Mouse (Mus musculus) large intestine, adult 2 months (tissue): Measurements from ENCODE around the gene Stk38. TPM values are rescaled to one million over a fixed set of nuclear protein-coding genes. Genes with fewer than 3 reads are reported as not detected.

Experiments
- DNase-seq: peaks from one replicate; pipeline ENCODE4 v3.0.0-alpha.2; 2012; ENCODE audit warnings: low read depth, low spot score
- WGBS: fragments of 180-500 bp; shearing (Covaris S2); methylation state at CpG from one replicate; pipeline ENCODE4 v1.1.7; 2018; 5-methylcytosine and 5-hydroxymethylcytosine counted together
- polyA plus RNA-seq: library from polyadenylated mRNA; depleted of rRNA; stranded (reverse); fragments of >200 nt; gene quantifications from 2 replicates; pipeline ENCODE4 v1.2.3, GENCODE M21; 2012; rRNA removed

The Stk38 gene
- polyA plus RNA-seq, 1 experiment = 64.2 TPM

GRCm38 (mm10) chr17:28932274-28932673 is 75.5 kb downstream of the Stk38 start:
- no peak for DNase-seq
- 78% methylated on average over 4 of the region's 4 CpGs for WGBS

GRCm38 (mm10) chr17:28931436-28932211 is 76.2 kb downstream of the Stk38 start:
- no peak for DNase-seq
- 77% methylated on average over 18 of the region's 18 CpGs for WGBS

GRCm38 (mm10) chr17:28930392-28931074 is 77.3 kb downstream of the Stk38 start:
- DNase-seq = peak; percentile 84
- 5% methylated on average over 14 of the region's 14 CpGs for WGBS

- 49% methylated on average over 4 of the region's 4 CpGs for WGBS
- DNase-seq = no peak
Observed at GRCm38 (mm10) chr17:28929369-28929768, 78.4 kb downstream of the Stk38 start.

GRCm38 (mm10) chr17:28928004-28928403 is 79.8 kb downstream of the Stk38 start:
- 20% methylated on average over 9 of the region's 9 CpGs for WGBS

GRCm38 (mm10) chr17:28926866-28927635 is 80.7 kb downstream of the Stk38 start:
- 37% methylated on average over 15 of the region's 15 CpGs for WGBS
- no peak for DNase-seq

More at GRCm38 (mm10) chr17:28928004-28928403, 79.8 kb downstream of the Stk38 start:
- peak; percentile 52 for DNase-seq

- 19% methylated on average over 13 of the region's 13 CpGs for WGBS
- DNase-seq = peak; percentile 53
Observed at GRCm38 (mm10) chr17:28926380-28926779, 81.4 kb downstream of the Stk38 start.

- 81% methylated on average over 8 of the region's 8 CpGs for WGBS
- DNase-seq = no peak
Observed at GRCm38 (mm10) chr17:28924957-28925595, 82.7 kb downstream of the Stk38 start.

- no peak for DNase-seq
- 56% methylated on average over 6 of the region's 6 CpGs for WGBS
Observed at GRCm38 (mm10) chr17:28922096-28922495, 85.7 kb downstream of the Stk38 start.

GRCm38 (mm10) chr17:28921086-28921485 is 86.7 kb downstream of the Stk38 start:
- WGBS = 82% methylated on average over 8 of the region's 8 CpGs
- no peak for DNase-seq

Other genes starting within 250 kb of the Stk38 start
- gene Mapk13, start 238.7 kb downstream of the Stk38 start, polyA plus RNA-seq = 387 and 424 TPM in 2 replicates
- gene Brpf3, start 206.9 kb downstream of the Stk38 start, polyA plus RNA-seq = 71.3 and 102 TPM in 2 replicates
- 1.0 and 1.5 TPM in 2 replicates for gene Pnpla1, start 149.6 kb downstream of the Stk38 start, polyA plus RNA-seq
- gene 4930539E08Rik, start 92.7 kb downstream of the Stk38 start, polyA plus RNA-seq = 31.1 and 47.3 TPM in 2 replicates
- 0.11 and 0.14 TPM in 2 replicates for gene Pxt1, start 64.2 kb downstream of the Stk38 start, polyA plus RNA-seq
- 17.6 and 22.5 TPM in 2 replicates for gene Kctd20, start 56.0 kb downstream of the Stk38 start, polyA plus RNA-seq
- gene Srsf3, start 24.6 kb upstream of the Stk38 start, polyA plus RNA-seq = 65.1 and 112 TPM in 2 replicates
- 197 and 230 TPM in 2 replicates for gene Cdkn1a, start 83.0 kb upstream of the Stk38 start, polyA plus RNA-seq
- gene Rab44, start 106.2 kb upstream of the Stk38 start, polyA plus RNA-seq = 0.45 and 1.2 TPM in 2 replicates
- 1.1 and 1.7 TPM in 2 replicates for gene Cpne5, start 230.2 kb upstream of the Stk38 start, polyA plus RNA-seq